Comparison of ENCODE assay signal across 23 mouse cellular contexts in genomic region chr2:115070666-115071065, GRCm38 (mm10).
"Had no signal": no experiment of that assay in that cellular context is flagged by ENCODE, and none has a peak within 500 bp of the region (broad histone marks: within the 10 kb centered on the region; RNA-seq: fewer than 3 reads in every experiment).

No protein-coding gene starts in this region.

- H3K9ac ChIP-seq: intestine, embryonic 15.5 days; kidney, embryonic 15.5 days; limb, embryonic 15.5 days; liver, embryonic 12.5 days; liver, embryonic 15.5 days; lung, embryonic 15.5 days; neural tube, embryonic 12.5 days; neural tube, embryonic 15.5 days had no signal

- H3K4me3 ChIP-seq: intestine, embryonic 15.5 days; kidney, embryonic 15.5 days; limb, embryonic 15.5 days; liver, embryonic 12.5 days; liver, embryonic 15.5 days; lung, embryonic 15.5 days; megakaryocyte, embryonic 14.5 days; midbrain, embryonic 10.5 days; neural tube, embryonic 12.5 days; neural tube, embryonic 15.5 days had no signal

- DNase-seq: kidney, adult 11 months; kidney, adult 8-10 months; kidney, postnatal 10 days; kidney, postnatal 36 days; lung, adult 18-20 months; lung, postnatal 10 days; lung, postnatal 36 days; midbrain, embryonic 14.5 days; retina, postnatal 1 day; right cerebral cortex, postnatal 4 days; thymus, postnatal 25 days had no signal

- H3K27me3 ChIP-seq: intestine, embryonic 15.5 days; kidney, embryonic 15.5 days; limb, embryonic 15.5 days; liver, embryonic 12.5 days; liver, embryonic 15.5 days; lung, embryonic 15.5 days; megakaryocyte, embryonic 14.5 days; neural tube, embryonic 12.5 days; neural tube, embryonic 15.5 days had no signal

- H3K9me3 ChIP-seq: intestine, embryonic 15.5 days; kidney, embryonic 15.5 days; limb, embryonic 15.5 days; liver, embryonic 12.5 days; liver, embryonic 15.5 days; lung, embryonic 15.5 days; megakaryocyte, embryonic 14.5 days; midbrain, embryonic 10.5 days; neural tube, embryonic 12.5 days; neural tube, embryonic 15.5 days had no signal

- H3K4me1 ChIP-seq: intestine, embryonic 15.5 days; limb, embryonic 15.5 days; liver, embryonic 12.5 days; liver, embryonic 15.5 days; lung, embryonic 15.5 days; megakaryocyte, embryonic 14.5 days; midbrain, embryonic 10.5 days had no signal

- H3K4me2 ChIP-seq: intestine, embryonic 15.5 days; kidney, embryonic 15.5 days; limb, embryonic 15.5 days; liver, embryonic 12.5 days; liver, embryonic 15.5 days; lung, embryonic 15.5 days; neural tube, embryonic 12.5 days; neural tube, embryonic 15.5 days had no signal

- H3K36me3 ChIP-seq: intestine, embryonic 15.5 days; kidney, embryonic 15.5 days; limb, embryonic 15.5 days; liver, embryonic 12.5 days; liver, embryonic 15.5 days; lung, embryonic 15.5 days; midbrain, embryonic 10.5 days; neural tube, embryonic 12.5 days; neural tube, embryonic 15.5 days had no signal

- H3K27ac ChIP-seq: intestine, embryonic 15.5 days; kidney, embryonic 15.5 days; limb, embryonic 15.5 days; liver, embryonic 12.5 days; liver, embryonic 15.5 days; lung, embryonic 15.5 days; midbrain, embryonic 10.5 days; neural tube, embryonic 12.5 days; neural tube, embryonic 15.5 days; stomach, postnatal 0 days had no signal

- ATAC-seq: hindbrain, embryonic 16.5 days; intestine, embryonic 15.5 days; liver, embryonic 12.5 days had no signal
